Mouse (Mus musculus) heart, postnatal 10 days (tissue): ENCODE results near the gene Ngef. TPM values are rescaled to one million over a fixed set of nuclear protein-coding genes. Genes with fewer than 3 reads are reported as not detected.

Source experiments
- DNase-seq, 2 experiments: peaks; one replicate each; pipeline ENCODE4 v3.0.0; 2021
- intact Hi-C: fragments of 180-260 bp; cut with DNase I; formaldehyde crosslinking; loops from one replicate; pipeline ENCODE4 v1.15.1; 2025
- total RNA-seq, 2 experiments: library from RNA; stranded (reverse); gene quantifications; 2 replicates each; pipeline ENCODE4 v1.2.3; 2021

Ngef gene
- total RNA-seq = under 1 TPM; 0.32 to 0.36 TPM

GRCm38 (mm10) chr1:87573800-87574215 lies at the start of gene Ngef:
Gene Ngef, minus strand, starts transcription at chr1:87573870.
- no peak for DNase-seq
- intact Hi-C loops = no loop called here

DNA sequence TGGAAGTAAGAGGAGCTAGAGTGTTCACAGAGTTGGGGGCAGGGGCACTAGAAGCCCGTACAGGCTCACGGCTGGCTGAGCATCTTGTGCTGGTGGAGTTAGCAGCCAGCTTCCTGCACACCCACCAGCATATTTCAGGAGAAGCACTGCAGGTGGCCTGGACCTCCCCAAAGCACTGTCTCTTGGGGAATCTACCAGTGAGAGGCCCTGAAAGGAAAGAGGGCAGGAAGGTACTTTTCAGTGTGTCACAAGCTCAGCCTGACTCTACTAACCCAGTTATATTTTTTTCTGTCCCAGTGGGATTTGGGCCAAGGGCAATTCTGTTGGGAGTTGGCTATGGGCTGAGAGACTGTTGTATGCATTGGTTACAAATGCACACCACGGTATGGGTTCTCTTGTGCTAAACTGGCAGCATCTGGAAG lies 48.2 kb upstream of the Ngef start:
- intact Hi-C loops = loop anchor here (2.0 kb wide), 1 partner anchor 37 kb away; no protein-coding TSS in a partner anchor
- no peak for DNase-seq

- intact Hi-C loops = loop anchor here (2.0 kb wide), 1 partner anchor 37 kb away; no protein-coding TSS in a partner anchor
- DNase-seq = peak in 1 of 2 experiments; percentile 8
Observed at GRCm38 (mm10) chr1:87621146-87621857, 47.6 kb upstream of the Ngef start.

DNA sequence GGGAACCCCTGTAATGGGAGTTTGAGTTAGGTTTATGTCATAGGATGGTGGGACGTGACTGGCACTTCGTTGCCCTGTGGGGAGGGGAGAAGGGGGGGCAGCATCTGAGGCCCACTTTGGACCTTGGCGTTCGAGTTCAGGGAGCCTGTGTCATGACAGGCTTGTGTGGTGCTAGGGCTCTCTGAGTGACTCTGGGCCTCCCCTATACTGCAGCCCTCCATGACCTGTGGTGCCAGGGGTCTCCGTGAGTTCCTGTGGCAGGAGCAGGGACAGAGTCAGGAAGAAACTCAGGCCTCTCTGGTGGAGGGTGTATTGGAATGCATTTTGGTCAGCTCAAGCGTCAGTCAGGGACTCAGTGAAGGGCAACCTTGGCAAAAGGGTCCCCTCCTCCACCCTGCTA lies 47.0 kb upstream of the Ngef start:
- intact Hi-C loops = loop anchor here (2.0 kb wide), 1 partner anchor 38 kb away; no protein-coding TSS in a partner anchor
- no peak for DNase-seq

DNA sequence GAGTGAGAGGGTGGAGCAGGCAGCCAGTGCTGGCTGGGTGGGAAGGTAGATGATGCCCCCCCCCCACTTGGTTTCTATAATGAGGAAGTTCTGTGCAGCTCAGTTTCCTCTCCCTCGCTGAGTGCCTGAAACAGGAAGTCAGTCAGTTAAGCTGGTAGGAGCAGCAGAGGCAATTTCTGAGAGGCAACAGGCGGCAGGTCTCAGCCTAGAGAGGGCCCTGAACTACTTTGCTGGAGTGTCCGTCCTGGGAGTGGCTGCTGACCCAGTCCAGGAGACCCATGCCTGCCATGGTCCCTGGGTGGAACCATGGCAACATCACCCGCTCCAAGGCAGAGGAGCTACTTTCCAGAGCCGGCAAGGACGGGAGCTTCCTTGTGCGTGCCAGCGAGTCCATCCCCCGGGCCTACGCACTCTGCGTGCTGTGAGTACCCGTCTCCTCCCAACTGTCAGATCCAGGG lies 46.6 kb upstream of the Ngef start, which contains the start of gene Inpp5d:
Inpp5d (plus strand) TSS at position 102 of the 458 bp plus-strand sequence.
- peak; percentile 40 to 53 for DNase-seq
- intact Hi-C loops = loop anchor here (2.0 kb wide), 1 partner anchor 39 kb away; no protein-coding TSS in a partner anchor

- intact Hi-C loops = no loop called here
- DNase-seq = peak in 1 of 2 experiments; percentile 10
Observed at GRCm38 (mm10) chr1:87614576-87615295, 41.1 kb upstream of the Ngef start.

GRCm38 (mm10) chr1:87608416-87609046 lies 34.9 kb upstream of the Ngef start:
- peak; percentile 37 to 68 for DNase-seq
- intact Hi-C loops = loop anchor here (5.0 kb wide), 2 partner anchors 136 to 161 kb away; partner anchors contain the start of gene Snorc

GRCm38 (mm10) chr1:87607385-87608091 lies 33.9 kb upstream of the Ngef start:
- DNase-seq = peak; percentile 43 to 55
- intact Hi-C loops = loop anchor here (5.0 kb wide), 2 partner anchors 135 to 160 kb away; partner anchors contain the start of gene Snorc

GRCm38 (mm10) chr1:87605296-87605695 lies 31.6 kb upstream of the Ngef start:
- intact Hi-C loops = loop anchor here (5.0 kb wide), 2 partner anchors 133 to 158 kb away; partner anchors contain the start of gene Snorc
- no peak for DNase-seq

- intact Hi-C loops = no loop called here
- DNase-seq = no peak
Observed at GRCm38 (mm10) chr1:87603389-87603788, 29.7 kb upstream of the Ngef start.

- DNase-seq = no peak
- intact Hi-C loops = no loop called here
Observed at GRCm38 (mm10) chr1:87601801-87602200, 28.1 kb upstream of the Ngef start.

DNA sequence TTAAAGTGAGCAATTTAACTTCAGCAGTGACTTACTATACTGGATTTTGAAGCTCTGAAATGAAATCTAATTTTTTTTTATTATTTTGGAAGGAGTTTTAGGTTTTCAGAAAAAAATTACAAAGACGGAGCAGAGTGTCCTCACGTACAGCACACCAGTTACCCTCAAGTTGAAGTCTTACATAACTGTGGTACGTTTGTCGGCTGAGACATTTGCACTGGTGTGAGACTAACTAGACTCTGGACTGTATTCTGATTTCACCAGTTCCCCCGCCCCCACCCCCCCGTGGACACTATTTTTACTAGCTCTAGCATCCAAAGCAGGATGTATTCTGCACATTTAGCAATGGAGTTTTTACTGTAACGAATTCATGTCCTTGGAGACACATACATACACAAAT lies 26.9 kb upstream of the Ngef start:
- no peak for DNase-seq
- intact Hi-C loops = no loop called here

DNA sequence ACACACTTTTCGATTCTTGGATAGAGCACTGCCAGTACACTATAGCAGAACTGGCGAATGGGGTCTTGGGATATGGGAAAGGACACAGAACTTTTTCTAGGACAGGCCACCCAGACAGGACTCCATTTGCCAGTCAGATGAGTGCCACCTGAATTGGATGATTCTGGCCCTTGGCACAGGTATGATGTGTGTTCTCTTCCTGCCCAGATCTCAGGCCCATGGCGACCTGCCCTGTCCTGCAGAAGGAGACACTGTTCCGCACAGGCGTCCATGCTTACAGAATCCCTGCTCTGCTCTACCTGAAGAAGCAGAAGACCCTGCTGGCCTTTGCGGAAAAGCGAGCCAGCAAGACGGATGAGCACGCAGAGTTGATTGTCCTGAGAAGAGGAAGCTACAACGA lies 21.0 kb upstream of the Ngef start:
- no peak for DNase-seq
- intact Hi-C loops = no loop called here

GRCm38 (mm10) chr1:87594261-87594660 lies 20.6 kb upstream of the Ngef start:
- DNase-seq = peak; percentile 36 to 42
- intact Hi-C loops = no loop called here

- DNase-seq = no peak
- intact Hi-C loops = no loop called here
Observed at GRCm38 (mm10) chr1:87589980-87590379, 16.3 kb upstream of the Ngef start.

DNA sequence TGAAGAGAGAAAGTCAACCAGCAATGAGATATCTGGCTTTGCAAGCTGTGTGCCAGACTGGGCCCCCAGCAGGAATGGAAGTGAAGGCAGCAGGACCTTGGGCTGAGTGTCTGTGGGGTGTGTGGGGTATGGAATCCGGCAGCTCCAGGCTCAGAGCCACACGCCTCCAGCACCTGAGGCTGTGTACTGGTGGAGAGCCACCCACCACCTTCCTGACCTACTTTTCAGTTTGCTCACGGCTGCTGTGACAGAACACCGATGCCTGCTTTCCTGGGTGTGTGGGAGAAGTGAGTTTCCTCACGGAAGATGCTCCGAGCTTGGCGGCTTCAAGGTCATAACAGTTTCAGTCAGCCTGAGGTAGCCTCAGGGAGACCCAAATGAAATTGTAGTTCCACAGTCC lies 15.5 kb upstream of the Ngef start:
- no peak for DNase-seq
- intact Hi-C loops = no loop called here

GRCm38 (mm10) chr1:87580824-87581223 lies 7.2 kb upstream of the Ngef start:
- DNase-seq = no peak
- intact Hi-C loops = no loop called here

- no peak for DNase-seq
- intact Hi-C loops = no loop called here
Observed at GRCm38 (mm10) chr1:87578965-87579364, 5.3 kb upstream of the Ngef start.

- intact Hi-C loops = no loop called here
- peak; percentile 60 to 62 for DNase-seq
Observed at GRCm38 (mm10) chr1:87574785-87575184, 1.1 kb upstream of the Ngef start.

GRCm38 (mm10) chr1:87574353-87574752 lies 683 bp upstream of the Ngef start:
- intact Hi-C loops = no loop called here
- no peak for DNase-seq
